Mouse (Mus musculus): Measurements from ENCODE around the gene Elmo1.

Gene Elmo1

DNA sequence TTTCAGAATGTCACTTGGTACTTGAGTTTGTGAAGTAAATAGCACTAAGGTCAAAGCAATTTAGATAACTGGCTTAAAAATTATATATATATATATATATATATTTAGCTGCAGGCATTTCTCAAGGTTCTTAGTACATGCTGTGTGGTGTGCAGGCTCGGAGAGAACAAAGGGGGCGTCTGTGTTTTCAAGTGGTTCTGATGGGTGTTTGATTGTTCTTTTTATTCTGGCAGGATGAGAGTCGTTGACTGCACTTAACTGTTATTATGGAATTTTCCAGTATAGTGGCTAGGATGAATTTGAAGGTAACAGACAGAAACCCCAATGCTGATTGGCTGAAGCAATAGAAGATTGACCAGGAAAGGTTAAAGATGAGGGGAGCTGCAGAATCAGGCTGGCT is 33.6 kb downstream of the Elmo1 start:
- DNase-seq: no peak

DNA sequence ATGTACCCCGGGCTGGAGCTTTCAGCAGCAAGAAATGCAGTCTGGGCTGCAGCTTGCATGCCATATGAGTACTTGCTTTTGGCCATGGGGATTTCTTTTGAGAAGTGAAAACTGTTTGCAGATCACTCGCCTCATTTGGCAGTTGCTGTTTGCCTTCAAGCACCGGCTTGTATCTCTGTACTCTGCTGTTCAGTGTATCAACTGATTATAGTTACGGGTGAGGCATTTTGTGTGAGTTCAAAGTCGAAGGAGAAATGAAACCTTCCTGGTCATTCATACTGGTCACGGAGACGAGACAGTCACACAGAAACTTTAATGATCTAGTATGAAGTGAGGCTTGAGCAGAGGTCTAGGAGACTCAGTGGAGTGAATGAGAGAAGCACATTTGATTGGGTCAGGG is 34.6 kb downstream of the Elmo1 start:
- DNase-seq: no peak

DNA sequence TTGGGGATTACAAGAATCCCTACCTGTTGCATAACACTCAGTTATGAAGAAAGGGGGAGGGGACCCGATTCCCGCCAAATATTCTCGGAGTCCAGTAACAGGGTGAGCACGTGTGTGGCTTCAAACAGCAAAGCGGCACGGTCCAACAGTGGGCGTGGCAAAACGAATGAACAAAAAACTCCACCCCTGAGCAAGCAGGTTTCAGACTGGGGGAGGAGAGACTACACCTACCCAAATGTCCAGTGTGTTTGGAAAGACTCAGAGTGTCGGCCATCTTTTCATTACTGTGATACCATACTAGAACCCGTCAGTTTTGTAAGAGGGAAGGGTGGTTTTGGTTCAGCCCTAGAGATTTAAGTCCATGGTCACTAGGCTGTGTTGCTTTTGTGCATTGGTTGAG is 35.4 kb downstream of the Elmo1 start:
- no peak for DNase-seq

DNA sequence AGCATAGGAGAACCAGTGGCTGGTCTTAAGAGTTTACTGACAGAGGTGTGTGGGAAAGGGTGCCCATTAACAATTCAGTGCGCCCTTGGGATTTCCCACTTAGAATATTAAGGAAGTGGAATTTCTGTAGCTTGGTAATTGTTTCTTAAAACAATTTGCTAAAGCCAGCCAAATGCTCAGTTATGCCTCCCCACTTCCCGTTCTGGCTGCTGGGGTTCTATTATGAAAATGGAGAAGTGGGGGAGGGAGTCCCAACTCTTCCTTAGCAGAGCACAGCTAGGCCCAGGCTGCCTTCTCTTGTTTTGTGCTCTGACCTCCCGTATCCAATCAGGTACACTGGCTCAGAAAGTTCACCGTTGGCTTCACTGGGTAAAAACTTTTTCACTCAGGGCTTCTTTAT is 37.2 kb downstream of the Elmo1 start:
- DNase-seq: peak; percentile 36

DNA sequence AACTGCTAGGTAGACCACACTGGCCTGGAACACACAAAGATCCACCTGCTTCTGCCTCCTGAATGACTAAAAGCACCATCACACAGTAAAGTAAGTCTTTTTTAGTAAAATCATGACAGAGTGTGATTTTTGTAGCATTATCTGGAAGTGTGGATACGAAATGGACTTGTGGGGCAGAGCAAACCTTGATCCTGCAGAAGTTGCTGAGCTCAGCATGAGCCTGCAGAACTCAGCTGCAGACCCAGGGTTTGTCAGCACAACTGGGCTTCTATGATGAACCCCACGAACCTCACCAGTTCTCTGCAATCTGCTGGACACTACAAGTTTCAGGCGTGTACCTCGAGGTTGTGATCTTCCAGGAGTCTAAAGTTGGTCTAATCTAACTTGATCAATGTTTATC is 37.7 kb downstream of the Elmo1 start:
- DNase-seq: no peak

DNA sequence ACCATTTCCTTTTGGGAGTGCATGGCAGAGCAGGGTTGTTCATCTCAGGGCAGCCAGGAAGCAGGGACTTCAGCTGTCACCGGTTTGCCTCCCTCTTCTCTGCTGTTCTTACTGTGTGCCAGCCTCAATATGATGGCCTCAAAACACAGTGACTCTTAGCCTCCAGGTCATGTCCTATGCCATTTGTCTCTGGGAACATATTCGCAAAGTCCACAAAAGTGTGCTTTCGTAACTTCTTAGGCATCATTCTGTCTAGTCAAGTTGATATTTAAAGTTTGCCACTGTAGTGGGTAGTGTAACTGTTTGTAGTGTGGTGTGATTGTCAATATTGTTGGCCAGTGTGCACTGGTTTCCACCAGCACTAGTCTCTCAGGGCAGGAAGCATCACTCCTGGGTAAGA is 40.3 kb downstream of the Elmo1 start:
- DNase-seq: no peak

DNA sequence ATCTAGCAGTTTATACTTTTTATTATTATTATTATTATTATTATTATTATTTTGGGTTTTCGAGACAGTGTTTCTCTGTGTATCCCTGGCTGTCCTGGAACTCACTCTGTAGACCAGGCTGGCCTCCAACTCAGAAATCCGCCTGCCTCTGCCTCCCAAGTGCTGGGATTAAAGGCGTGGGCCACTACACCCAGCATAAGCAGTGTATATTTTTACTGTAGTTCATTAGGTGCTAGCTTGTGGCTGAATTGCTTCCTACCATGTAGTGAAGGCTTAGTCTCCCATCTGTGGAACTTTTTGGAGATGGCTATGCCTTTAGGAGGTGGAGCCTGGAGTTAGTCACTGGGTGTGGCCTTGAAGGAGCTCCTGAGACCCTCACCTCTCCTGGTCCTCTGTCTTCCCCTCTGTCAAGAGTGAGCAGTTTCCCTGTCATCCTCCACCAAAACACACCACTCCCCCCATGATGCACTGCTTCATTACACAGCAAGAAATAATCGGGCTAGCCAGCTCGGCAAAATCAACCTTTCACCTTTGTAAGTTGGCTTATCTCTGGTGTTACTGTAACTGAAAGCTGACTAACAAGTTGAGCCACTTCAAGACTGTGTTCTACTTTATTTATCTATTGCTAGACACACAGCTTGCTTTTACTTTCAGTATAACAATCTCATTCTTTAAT is 41.1 kb downstream of the Elmo1 start:
- DNase-seq: no peak

DNA sequence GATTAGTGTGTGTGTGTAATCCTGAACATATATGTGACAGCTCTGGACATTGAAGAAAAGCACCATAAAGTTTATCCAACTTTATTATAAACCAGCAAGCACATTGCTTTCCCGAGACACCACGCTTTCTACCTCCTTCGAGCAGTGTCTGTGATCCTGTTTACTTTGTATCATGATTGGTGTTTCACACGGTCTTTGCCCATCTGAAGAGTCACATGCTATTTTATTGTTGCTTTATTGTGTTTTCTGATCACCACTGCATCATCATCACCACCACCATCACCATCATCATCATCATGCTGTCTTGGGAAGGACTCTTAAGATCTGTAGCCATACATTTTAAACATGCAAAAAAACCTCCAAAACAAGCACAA is 41.6 kb downstream of the Elmo1 start:
- no peak for DNase-seq

DNA sequence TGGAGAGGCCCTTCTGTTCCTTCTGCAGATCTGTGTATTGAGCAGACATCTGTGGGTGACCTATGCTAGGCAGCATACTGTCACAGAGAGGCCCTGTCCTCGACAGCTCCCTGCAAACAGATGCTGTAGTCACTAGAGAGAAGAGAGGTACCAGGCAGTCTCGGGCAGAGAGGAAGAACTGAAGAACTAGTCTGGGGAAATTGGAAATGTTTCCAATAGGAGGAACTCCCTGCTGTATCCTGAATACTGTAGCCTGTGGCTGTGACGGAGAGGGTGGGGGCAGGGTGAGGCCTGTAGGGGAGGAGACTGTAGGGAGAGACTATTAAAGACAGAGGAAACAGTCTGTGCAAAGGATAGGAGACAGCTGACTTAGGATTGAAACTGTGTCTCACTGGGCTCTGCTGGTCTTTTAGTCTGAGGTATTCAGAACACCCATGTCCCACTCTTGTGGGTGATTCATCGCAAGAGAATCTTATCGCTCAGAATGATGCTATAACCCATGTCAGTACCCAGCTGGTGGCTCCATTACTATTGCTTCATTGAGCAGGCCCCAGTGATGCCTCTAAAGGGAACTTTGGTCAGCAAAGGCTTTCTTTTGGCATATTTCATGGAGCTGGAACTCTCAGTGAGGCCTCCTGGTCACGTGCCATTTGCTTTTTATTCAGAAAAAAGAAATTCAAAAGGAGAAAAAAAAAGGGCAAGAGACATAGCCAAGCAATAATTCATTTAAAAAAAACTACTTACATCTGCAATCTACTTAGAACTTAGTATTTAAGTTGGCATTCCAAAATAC is 43.4 kb downstream of the Elmo1 start:
- DNase-seq: no peak

DNA sequence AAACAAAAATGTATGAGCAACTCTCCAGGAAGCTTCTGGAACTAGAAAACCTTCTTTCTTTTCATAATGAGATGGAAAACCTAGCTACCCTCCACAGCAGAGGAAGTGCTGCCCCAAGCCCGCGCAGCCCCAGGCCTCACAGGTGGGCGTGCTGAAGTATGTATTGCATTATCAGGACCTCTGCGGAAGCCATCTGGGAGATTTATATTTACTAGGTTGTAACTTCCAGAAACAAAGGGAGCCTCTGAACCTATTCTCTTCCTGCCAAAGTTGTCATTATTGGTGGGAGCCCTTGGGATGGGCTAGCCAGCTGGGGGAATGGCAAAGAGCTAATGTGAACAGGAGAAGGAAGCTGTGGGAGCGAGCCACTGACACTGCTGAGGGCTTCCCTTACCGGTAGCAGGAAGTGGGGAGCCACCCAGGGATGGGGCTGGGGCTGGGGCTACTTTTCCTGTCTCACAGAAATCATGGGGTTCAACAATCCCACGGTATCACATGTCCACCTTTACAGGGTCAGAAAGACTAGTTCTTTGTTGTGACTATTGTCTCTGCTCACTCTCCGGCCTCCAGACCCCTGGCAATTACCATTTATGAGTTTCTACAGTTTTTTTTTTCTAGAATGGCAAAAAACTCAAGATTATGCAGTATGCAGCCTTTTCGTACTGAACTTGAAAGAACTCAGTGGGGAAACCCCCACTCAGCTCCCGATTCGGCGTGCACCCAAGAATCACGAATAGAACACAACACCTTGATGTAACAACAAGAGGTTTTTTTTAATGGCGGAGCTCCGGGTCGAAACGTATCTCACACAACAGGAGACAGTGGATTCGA is 44.2 kb downstream of the Elmo1 start:
- DNase-seq: no peak

DNA sequence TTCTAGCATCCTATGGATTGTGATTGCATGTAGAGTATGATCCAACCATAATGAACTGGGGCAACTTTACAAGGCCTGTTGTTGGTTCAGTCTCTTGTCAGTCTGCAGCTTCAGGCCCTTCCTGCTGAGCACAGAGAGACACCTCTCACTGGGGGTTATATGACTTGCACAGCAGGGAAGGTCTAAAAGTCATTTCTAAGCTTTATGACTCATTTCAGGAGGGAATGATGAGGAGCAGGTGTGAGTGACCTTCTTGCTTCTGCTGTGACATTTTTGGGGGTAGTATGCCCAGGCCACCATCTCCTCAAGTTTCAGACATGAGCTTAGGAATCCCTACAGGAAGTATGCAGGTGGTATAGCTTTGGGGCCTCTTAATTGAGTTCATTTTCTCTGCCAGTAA is 46.4 kb downstream of the Elmo1 start:
- no peak for DNase-seq

DNA sequence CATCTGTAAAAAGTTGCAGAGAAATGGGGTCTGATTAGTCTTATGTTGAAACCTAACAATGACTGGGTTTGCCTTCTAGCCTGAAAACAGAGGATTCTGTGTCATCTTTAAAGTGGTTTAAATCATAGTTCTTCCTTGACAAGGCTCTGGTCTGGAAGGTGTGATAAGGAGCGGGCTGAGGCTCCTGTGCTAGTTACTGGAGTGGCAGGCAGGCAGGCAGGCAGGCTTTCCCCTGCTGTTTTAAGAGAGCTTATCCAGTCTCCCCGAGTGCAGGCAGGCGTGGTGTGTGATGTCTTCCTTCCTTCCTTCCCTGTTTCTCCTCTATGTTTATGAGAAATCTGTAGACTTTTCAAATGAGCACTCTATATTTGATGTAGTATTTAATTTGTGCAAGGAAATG is 48.1 kb downstream of the Elmo1 start:
- no peak for DNase-seq

DNA sequence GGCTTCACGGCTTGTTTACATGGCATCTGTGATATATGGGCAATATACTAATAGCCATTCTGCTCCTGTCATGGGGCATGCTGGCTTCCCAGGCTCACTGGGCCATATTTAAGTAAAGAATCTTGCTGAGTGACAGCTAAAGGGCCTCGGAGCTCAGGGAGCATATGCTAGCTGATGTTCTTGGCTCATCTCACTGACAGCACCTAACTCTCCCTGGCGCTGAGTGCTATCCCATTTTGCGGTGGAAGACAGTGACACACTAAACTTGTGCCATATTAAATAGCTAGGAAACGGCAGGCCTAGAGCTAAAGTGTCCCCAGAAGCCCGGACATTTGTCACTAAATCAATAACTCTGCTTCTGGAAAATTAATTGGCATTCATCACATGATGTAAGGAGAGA is 48.7 kb downstream of the Elmo1 start:
- DNase-seq: no peak

DNA sequence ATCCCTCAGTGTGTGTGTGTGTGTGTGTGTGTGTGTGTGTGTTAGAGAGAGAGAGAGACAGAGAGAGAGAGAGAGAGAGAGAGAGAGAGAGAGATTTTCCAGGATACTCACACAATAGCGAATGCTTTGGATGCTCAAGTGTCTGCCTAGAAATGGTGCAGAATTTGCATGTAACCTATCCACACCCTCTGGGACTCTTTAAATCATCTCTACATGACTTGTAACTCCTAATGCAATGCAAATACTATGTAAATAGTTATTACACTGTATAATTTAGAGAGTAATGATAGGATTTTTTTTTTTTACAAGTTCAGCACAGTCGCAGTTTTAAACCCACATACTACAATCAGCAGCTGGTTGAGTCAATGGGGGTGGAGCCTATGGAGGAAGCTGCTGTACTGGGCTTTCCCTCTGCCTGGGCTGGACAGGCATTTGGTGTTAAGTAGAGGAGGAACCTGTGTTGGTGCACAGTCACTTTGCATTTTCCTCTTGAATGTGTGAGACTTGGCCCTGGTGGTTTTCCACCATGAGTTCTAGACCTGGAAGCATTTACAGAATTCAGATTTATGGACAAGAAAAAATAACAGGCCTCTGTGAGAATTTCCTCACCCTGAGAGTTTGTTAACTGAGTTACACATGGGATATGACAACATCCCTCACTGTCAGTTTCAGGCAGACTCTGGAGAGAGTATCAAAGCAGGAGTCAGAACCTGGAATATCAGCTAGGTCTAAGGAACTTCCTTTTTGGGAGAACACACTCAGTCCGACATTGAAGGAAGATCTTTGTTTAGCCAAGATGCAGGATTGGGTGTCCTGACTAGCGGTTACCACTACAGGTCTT is 49.6 kb downstream of the Elmo1 start:
- no peak for DNase-seq

DNA sequence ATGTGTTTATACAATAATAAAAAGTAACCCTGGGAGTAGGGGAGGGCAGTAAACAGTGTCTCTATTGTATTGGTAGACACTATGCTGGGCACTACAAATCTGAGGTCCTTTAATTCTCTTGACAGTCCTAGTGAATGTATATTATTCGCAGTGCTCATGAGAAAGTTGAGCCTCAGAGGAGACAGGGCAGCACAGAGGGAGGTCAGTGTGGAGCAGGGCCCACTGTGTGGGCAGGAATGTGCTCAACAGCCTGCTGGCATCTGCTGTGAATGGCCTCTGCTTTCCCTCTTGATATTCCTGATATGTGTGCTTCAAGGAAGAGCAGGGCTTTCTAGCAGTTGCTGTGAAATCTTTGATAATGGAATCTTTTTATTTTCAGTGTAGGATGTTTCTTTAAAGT is 52.2 kb downstream of the Elmo1 start:
- no peak for DNase-seq

DNA sequence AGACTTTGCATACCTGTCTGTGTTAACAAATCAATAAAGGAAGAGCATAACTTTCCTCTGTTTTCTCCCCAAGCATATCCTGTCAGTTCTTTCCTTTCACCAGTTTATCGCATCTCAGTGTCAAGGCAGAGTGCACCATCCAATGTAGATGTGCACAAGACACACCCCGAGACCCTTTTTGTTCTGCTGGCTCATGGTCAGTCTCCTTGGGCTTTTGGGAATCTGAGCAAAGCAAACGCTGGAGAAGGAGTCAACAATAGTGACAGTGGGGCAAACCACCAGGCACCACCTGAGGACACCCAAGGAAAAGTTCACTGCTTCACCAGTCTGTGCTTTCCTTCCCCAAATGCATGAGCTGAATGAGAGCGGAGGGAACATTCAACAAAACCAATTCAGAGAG is 56.5 kb downstream of the Elmo1 start:
- no peak for DNase-seq

DNA sequence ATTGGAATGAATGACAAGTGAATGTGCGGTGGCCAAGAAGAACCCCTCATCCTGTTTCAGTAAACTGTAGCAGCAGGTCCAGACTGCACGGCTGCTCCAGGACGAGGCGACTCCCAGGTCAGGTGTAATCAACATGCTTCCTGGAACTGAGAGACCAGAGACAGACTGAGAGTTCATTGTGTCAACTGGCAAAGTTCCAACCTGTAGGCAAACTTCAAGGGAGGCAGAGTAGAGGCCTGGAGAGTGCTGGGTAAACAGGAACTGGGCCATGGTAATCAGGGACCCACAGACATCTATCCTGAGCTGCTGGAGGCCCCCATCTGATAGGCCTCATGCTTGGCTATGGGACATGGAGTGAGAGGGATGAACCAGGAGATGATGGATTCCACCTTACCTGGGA is 57.3 kb downstream of the Elmo1 start:
- peak; percentile 27 for DNase-seq

DNA sequence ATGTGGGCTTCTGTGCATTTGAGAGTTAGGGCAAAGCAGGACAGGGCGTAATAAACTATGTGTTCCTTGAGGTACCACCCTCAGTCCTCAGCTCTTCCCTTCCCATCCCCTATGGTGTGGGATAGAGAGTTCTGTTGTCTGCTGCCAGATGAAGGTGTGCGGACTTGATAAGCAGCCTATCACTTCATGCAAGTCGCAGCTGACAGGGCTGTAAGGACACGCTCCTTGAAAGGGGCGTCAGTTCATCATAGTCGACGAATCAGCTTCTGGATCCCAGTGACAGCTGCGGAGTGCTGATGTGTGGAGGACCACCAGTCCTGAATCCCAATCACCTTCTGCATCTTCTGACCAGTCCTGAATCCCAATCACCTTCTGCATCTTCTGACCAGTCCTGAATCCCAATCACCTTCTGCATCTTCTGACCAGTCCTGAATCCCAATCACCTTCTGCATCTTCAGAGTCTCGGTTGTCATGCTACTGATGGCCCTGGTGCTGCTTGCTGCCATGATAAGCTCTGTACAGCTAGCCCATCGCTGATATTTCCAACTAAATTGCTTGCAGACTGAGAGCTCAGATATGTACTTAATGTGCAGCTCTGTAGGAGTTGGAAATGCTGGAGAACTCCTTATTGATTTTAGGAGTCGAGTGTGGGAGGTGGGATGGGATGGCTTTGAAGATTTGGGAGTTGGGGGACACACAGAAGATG is 59.9 kb downstream of the Elmo1 start:
- DNase-seq: no peak

DNA sequence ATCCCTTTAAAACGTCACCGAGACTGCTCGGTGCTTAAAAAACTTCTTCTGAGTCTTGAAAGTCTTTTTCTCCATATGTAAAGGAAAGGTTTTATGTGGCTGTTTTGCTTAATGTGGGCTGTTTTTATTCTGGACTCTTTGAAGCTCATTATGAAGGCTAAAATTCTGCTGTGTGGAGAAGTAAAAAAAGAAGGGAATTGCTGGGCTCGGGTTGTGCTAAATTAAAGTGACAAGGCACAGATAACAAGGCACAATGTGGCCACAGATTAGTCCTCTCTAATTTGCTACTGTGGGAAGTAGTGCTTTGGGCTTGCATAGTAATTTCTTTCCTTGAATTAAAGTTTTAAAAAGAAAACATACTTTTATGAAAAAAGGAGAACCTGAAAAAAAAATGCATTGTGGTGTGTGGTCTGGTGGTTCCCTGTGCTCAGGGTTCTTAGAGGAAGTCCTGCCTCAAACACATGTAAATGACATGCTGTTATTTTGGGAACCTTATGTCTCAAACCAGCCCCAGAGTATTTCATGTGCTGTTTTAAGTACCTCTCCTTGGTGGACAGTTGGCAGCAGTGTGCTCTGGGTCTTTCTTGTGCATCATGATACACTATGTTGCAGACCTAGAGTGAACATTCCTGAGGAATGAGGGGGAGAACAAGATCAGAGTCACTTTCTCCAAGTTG is 61.0 kb downstream of the Elmo1 start:
- no peak for DNase-seq

DNA sequence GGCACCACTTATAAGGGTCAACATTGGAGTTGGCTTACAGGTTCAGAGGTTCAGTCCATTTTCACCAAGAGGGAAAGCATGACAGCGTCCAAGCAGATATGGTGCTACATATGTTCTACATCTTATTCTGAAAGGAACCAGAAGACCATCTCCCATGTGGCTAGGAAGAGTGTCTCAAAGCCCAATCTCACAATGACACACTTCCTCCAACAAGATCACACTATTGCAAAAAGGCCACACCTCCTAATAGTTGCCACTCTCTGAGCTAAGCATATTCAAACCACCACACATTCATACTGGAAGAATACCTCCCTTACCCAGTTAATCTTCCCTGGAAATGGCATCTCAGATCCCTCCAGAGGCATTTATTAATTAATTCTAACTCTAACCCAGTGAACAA is 66.7 kb downstream of the Elmo1 start:
- no peak for DNase-seq

DNA sequence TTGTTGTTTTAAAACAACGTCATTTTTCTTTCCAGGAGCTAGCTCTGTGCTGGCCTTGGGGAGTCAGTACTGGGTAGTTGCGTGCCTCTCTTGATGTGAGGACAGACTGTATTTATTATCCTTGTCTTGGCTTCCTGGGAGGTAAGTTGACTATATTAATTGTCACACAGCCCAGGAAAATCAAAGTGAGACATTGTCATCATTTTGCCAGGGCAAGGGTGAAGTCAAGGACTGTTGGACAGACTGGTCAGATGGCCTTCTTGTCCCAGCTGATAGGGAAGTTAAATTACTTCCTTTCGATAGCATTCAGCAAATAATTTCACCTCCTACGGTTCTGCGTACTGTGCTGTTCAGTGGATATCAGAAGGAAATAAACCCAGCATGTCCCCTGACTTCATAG is 67.1 kb downstream of the Elmo1 start:
- DNase-seq: no peak

All from kidney, postnatal 14 days (tissue).